Mouse (Mus musculus): Measurements from ENCODE around the gene Tctn1. TPM values are rescaled to one million over a fixed set of nuclear protein-coding genes. Genes with fewer than 3 reads are reported as not detected.

Gene Tctn1
- polyA plus RNA-seq, 1 experiment from 2014 or later: 4.8 TPM

GRCm38 (mm10) chr5:122209591-122210368 lies 54.5 kb downstream of the Tctn1 start:
- 3% methylated on average over 21 of the region's 21 CpGs for WGBS
- Histone ChIP-seq H3K27ac (ENCODE audit: low read depth, low read length) (peak overlapping the region; percentile 35; the same call in 1 of the 2 replicates), H3K27me3 (ENCODE audit: control insufficient read depth, insufficient read depth, low read length) (no peaks in the 10 kb centered on the region), H3K4me1 (ENCODE audit: control insufficient read depth, insufficient read depth, low read length) (peaks cover 11% of the 10 kb centered on the region), H3K4me3 (ENCODE audit: low read depth, low read length) (peak overlapping the region; percentile 37), H3K9ac (ENCODE audit: low read length) (peak overlapping the region; percentile 71), H3K4me2 (peak overlapping the region; percentile 78), H3K9me3 (ENCODE audit: control insufficient read depth, low read length) (no peaks in the 10 kb centered on the region), H3K36me3 (ENCODE audit: control insufficient read depth, insufficient read depth, low read length) (no peaks in the 10 kb centered on the region)
- ATAC-seq (ENCODE audit: low FRiP score) (peak; percentile 91), DNase-seq (ENCODE audit: low spot score, missing footprints) (peak; percentile 95)

- Histone ChIP-seq H3K4me3 (ENCODE audit: low read depth, low read length) (no peak overlapping the region), H3K9ac (ENCODE audit: low read length) (no peak overlapping the region; the same call in 1 of the 2 replicates), H3K4me2 (peak overlapping the region; percentile 78; the same call in 1 of the 2 replicates), H3K27me3 (ENCODE audit: control insufficient read depth, insufficient read depth, low read length) (no peaks in the 10 kb centered on the region), H3K36me3 (ENCODE audit: control insufficient read depth, insufficient read depth, low read length) (no peaks in the 10 kb centered on the region), H3K4me1 (ENCODE audit: control insufficient read depth, insufficient read depth, low read length) (peaks cover 11% of the 10 kb centered on the region), H3K27ac (ENCODE audit: low read depth, low read length) (no peak overlapping the region; the same call in 1 of the 2 replicates), H3K9me3 (ENCODE audit: control insufficient read depth, low read length) (no peaks in the 10 kb centered on the region)
- ATAC-seq (ENCODE audit: low FRiP score) (no peak), DNase-seq (ENCODE audit: low spot score, missing footprints) (no peak)
- 40% methylated on average over 6 of the region's 6 CpGs for WGBS
These were observed 55.4 kb downstream of the Tctn1 start for GRCm38 (mm10) chr5:122208909-122209308.

- 81% methylated on average over 4 of the region's 4 CpGs for WGBS
These were observed 57.8 kb downstream of the Tctn1 start, which contains the start of gene Hvcn1 for GRCm38 (mm10) chr5:122206475-122206874. Hvcn1 (plus strand) TSS chr5:122206804.

GRCm38 (mm10) chr5:122204180-122204579 lies 60.1 kb downstream of the Tctn1 start:
- no peak overlapping the region for H3K4me2 ChIP-seq
- H3K27ac ChIP-seq (ENCODE audit: low read depth, low read length): no peak overlapping the region
- 73% methylated on average over 2 of the region's 2 CpGs for WGBS
- H3K36me3 ChIP-seq (ENCODE audit: control insufficient read depth, insufficient read depth, low read length): no peaks in the 10 kb centered on the region
- no peak overlapping the region for H3K4me3 ChIP-seq (ENCODE audit: low read depth, low read length)
- no peaks in the 10 kb centered on the region for H3K9me3 ChIP-seq (ENCODE audit: control insufficient read depth, low read length)
- peaks cover 3% of the 10 kb centered on the region; the same call in 1 of the 2 replicates for H3K4me1 ChIP-seq (ENCODE audit: control insufficient read depth, insufficient read depth, low read length)
- no peak for ATAC-seq (ENCODE audit: low FRiP score)
- no peak overlapping the region for H3K9ac ChIP-seq (ENCODE audit: low read length)
- no peak for DNase-seq (ENCODE audit: low spot score, missing footprints)
- H3K27me3 ChIP-seq (ENCODE audit: control insufficient read depth, insufficient read depth, low read length): no peaks in the 10 kb centered on the region

More at GRCm38 (mm10) chr5:122206475-122206874, 57.8 kb downstream of the Tctn1 start, which contains the start of gene Hvcn1:
- no peaks in the 10 kb centered on the region for H3K36me3 ChIP-seq (ENCODE audit: control insufficient read depth, insufficient read depth, low read length)
- H3K9ac ChIP-seq (ENCODE audit: low read length): no peak within 1 kb of the TSS
- no peak within 1 kb of the TSS for H3K4me2 ChIP-seq
- DNase-seq (ENCODE audit: low spot score, missing footprints): no peak
- ATAC-seq (ENCODE audit: low FRiP score): no peak
- peaks cover 11% of the 10 kb centered on the region for H3K4me1 ChIP-seq (ENCODE audit: control insufficient read depth, insufficient read depth, low read length)
- no peak within 1 kb of the TSS for H3K4me3 ChIP-seq (ENCODE audit: low read depth, low read length)
- H3K27me3 ChIP-seq (ENCODE audit: control insufficient read depth, insufficient read depth, low read length): no peaks in the 10 kb centered on the region
- H3K9me3 ChIP-seq (ENCODE audit: control insufficient read depth, low read length): no peaks in the 10 kb centered on the region
- H3K27ac ChIP-seq (ENCODE audit: low read depth, low read length): no peak within 1 kb of the TSS

- Histone ChIP-seq H3K27me3 (ENCODE audit: control insufficient read depth, insufficient read depth, low read length) (no peaks in the 10 kb centered on the region), H3K9ac (ENCODE audit: low read length) (no peak overlapping the region), H3K9me3 (ENCODE audit: control insufficient read depth, low read length) (no peaks in the 10 kb centered on the region), H3K4me1 (ENCODE audit: control insufficient read depth, insufficient read depth, low read length) (no peaks in the 10 kb centered on the region), H3K4me2 (no peak overlapping the region), H3K4me3 (ENCODE audit: low read depth, low read length) (no peak overlapping the region), H3K36me3 (ENCODE audit: control insufficient read depth, insufficient read depth, low read length) (no peaks in the 10 kb centered on the region), H3K27ac (ENCODE audit: low read depth, low read length) (no peak overlapping the region)
- WGBS: 89% methylated on average over 6 of the region's 6 CpGs
- ATAC-seq (ENCODE audit: low FRiP score) (no peak), DNase-seq (ENCODE audit: low spot score, missing footprints) (no peak)
These were observed 62.4 kb downstream of the Tctn1 start for GRCm38 (mm10) chr5:122201904-122202303.

- Histone ChIP-seq H3K36me3 (ENCODE audit: control insufficient read depth, insufficient read depth, low read length) (no peaks in the 10 kb centered on the region), H3K27ac (ENCODE audit: low read depth, low read length) (no peak overlapping the region), H3K9me3 (ENCODE audit: control insufficient read depth, low read length) (no peaks in the 10 kb centered on the region), H3K4me3 (ENCODE audit: low read depth, low read length) (no peak overlapping the region), H3K9ac (ENCODE audit: low read length) (no peak overlapping the region), H3K4me2 (no peak overlapping the region), H3K4me1 (ENCODE audit: control insufficient read depth, insufficient read depth, low read length) (no peaks in the 10 kb centered on the region), H3K27me3 (ENCODE audit: control insufficient read depth, insufficient read depth, low read length) (no peaks in the 10 kb centered on the region)
- DNase-seq (ENCODE audit: low spot score, missing footprints) (no peak), ATAC-seq (ENCODE audit: low FRiP score) (no peak)
- WGBS: 91% methylated on average over 4 of the region's 4 CpGs
These were observed 63.4 kb downstream of the Tctn1 start for GRCm38 (mm10) chr5:122200872-122201271.

- no peaks in the 10 kb centered on the region for H3K4me1 ChIP-seq (ENCODE audit: control insufficient read depth, insufficient read depth, low read length)
- WGBS: 42% methylated on average over 3 of the region's 4 CpGs
- ATAC-seq (ENCODE audit: low FRiP score) (no peak), DNase-seq (ENCODE audit: low spot score, missing footprints) (no peak)
- H3K4me3 ChIP-seq (ENCODE audit: low read depth, low read length): no peak overlapping the region
- H3K4me2 ChIP-seq: no peak overlapping the region
- no peaks in the 10 kb centered on the region for H3K9me3 ChIP-seq (ENCODE audit: control insufficient read depth, low read length)
- no peak overlapping the region for H3K9ac ChIP-seq (ENCODE audit: low read length)
- H3K36me3 ChIP-seq (ENCODE audit: control insufficient read depth, insufficient read depth, low read length): no peaks in the 10 kb centered on the region
- H3K27me3 ChIP-seq (ENCODE audit: control insufficient read depth, insufficient read depth, low read length): no peaks in the 10 kb centered on the region
- H3K27ac ChIP-seq (ENCODE audit: low read depth, low read length): no peak overlapping the region
These were observed 71.9 kb downstream of the Tctn1 start for GRCm38 (mm10) chr5:122192347-122192746.

GRCm38 (mm10) chr5:122191269-122192063 lies 72.8 kb downstream of the Tctn1 start:
- Histone ChIP-seq H3K9ac (ENCODE audit: low read length) (no peak overlapping the region), H3K36me3 (ENCODE audit: control insufficient read depth, insufficient read depth, low read length) (no peaks in the 10 kb centered on the region), H3K4me1 (ENCODE audit: control insufficient read depth, insufficient read depth, low read length) (no peaks in the 10 kb centered on the region), H3K4me2 (no peak overlapping the region), H3K27me3 (ENCODE audit: control insufficient read depth, insufficient read depth, low read length) (no peaks in the 10 kb centered on the region), H3K27ac (ENCODE audit: low read depth, low read length) (no peak overlapping the region), H3K9me3 (ENCODE audit: control insufficient read depth, low read length) (no peaks in the 10 kb centered on the region), H3K4me3 (ENCODE audit: low read depth, low read length) (no peak overlapping the region)
- ATAC-seq (ENCODE audit: low FRiP score): no peak
- no peak for DNase-seq (ENCODE audit: low spot score, missing footprints)
- WGBS: 76% methylated on average over 12 of the region's 12 CpGs

GRCm38 (mm10) chr5:122190465-122190864 lies 73.8 kb downstream of the Tctn1 start:
- ATAC-seq (ENCODE audit: low FRiP score) (no peak), DNase-seq (ENCODE audit: low spot score, missing footprints) (no peak)
- WGBS: 54% methylated on average over 7 of the region's 7 CpGs
- Histone ChIP-seq H3K4me3 (ENCODE audit: low read depth, low read length) (no peak overlapping the region), H3K36me3 (ENCODE audit: control insufficient read depth, insufficient read depth, low read length) (no peaks in the 10 kb centered on the region), H3K9ac (ENCODE audit: low read length) (no peak overlapping the region), H3K9me3 (ENCODE audit: control insufficient read depth, low read length) (no peaks in the 10 kb centered on the region), H3K4me2 (no peak overlapping the region), H3K27me3 (ENCODE audit: control insufficient read depth, insufficient read depth, low read length) (no peaks in the 10 kb centered on the region), H3K4me1 (ENCODE audit: control insufficient read depth, insufficient read depth, low read length) (no peaks in the 10 kb centered on the region), H3K27ac (ENCODE audit: low read depth, low read length) (no peak overlapping the region)
